Mouse (Mus musculus): ENCODE measurements around the gene Gabra4.

GRCm38 (mm10) chr5:71545554-71545953 lies 112.6 kb downstream of the Gabra4 start:
- TF ChIP-seq CTCF (IDR thresholded peaks at IDR 0.05; ENCODE audit: control insufficient read depth, insufficient read depth, insufficient replicate concordance, low read depth, low read length), result no peak
- TF ChIP-seq POLR2A (IDR thresholded peaks at IDR 0.05; ENCODE audit: control insufficient read depth, low read depth, low read length), result no peak

All from testis, adult 2 months (tissue).